In the genomic region with DNA sequence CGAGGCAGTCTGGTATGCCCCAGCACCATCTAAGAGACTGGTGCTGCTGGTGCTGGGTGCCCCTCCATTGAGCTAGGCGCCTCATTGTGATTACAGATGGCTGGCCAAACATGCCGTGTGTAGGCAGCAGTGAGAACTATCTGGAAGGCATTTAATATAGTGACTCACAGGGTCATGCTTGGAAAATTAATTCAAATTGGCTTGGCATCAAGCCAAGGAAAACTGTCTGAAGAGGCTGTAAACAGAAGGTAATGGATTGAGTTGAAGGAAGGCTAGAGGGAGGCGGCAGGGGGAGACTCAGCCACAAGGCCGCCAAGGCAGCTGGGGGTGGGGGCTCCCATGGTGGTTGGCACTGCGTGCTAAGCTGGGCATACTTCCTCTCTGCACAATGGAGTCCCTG, we compare ENCODE assay signal across 9 mouse cellular contexts. TPM values are rescaled to one million over a fixed set of nuclear protein-coding genes. Genes with fewer than 3 reads are reported as not detected.
DNase-seq lines count a peak whose midpoint lies in the region; ATAC-seq lines count a peak whose summit lies in the region.
"Had no signal": no experiment of that assay in that cellular context is flagged by ENCODE, and none has a peak within 500 bp of the region (broad histone marks: within the 10 kb centered on the region; RNA-seq: fewer than 3 reads in every experiment).

No protein-coding gene starts in this region.

- H3K9ac ChIP-seq in forebrain, embryonic 15.5 days (replicated peaks), result no peak overlapping the region
- H3K9ac ChIP-seq: liver, embryonic 15.5 days had no signal

- no peak overlapping the region for H3K4me3 ChIP-seq in forebrain, embryonic 15.5 days
- H3K4me3 ChIP-seq: liver, embryonic 15.5 days had no signal

- 36% methylated on average over 6 of the region's 6 CpGs for WGBS in forebrain, embryonic 15.5 days

- H3K4me2 ChIP-seq in forebrain, embryonic 15.5 days (replicated peaks), result no peak overlapping the region
- H3K4me2 ChIP-seq: liver, embryonic 15.5 days had no signal

- H3K27ac ChIP-seq in forebrain, embryonic 15.5 days (replicated peaks), result no peak overlapping the region
- H3K27ac ChIP-seq: liver, embryonic 15.5 days had no signal

- DNase-seq in retina, postnatal 1 day, result peak; percentile 82
- no peak for DNase-seq in retina, embryonic 14.5 days (ENCODE audit: low spot score)
- DNase-seq in layer of hippocampus, adult 9-10 months (ENCODE audit: low spot score), result peak; percentile 8
- DNase-seq in B cell, adult 2 months, result no peak
- DNase-seq in gastrocnemius, adult 8-10 months (ENCODE audit: low spot score in 2 of 2), result no peak
- no peak for DNase-seq in spleen, postnatal 14 days (ENCODE audit: low spot score in 2 of 2)
- DNase-seq: gastrocnemius, postnatal 36 days had no signal

- no peaks in the 10 kb centered on the region for H3K27me3 ChIP-seq in forebrain, embryonic 15.5 days
- H3K27me3 ChIP-seq: liver, embryonic 15.5 days had no signal

- no peaks in the 10 kb centered on the region for H3K9me3 ChIP-seq in forebrain, embryonic 15.5 days
- H3K9me3 ChIP-seq: liver, embryonic 15.5 days had no signal

- peak; percentile 86 for ATAC-seq in forebrain, embryonic 15.5 days (replicated peaks)

- H3K4me1 ChIP-seq in forebrain, embryonic 15.5 days, result 0 out of 2 replicates have a peak, but pooled peaks cover 3% of the 10 kb centered on the region

- no peaks in the 10 kb centered on the region for H3K36me3 ChIP-seq in forebrain, embryonic 15.5 days
- H3K36me3 ChIP-seq: liver, embryonic 15.5 days had no signal

RNA-seq across cellular contexts. Expression of a gene that starts 27.1 kb away (rescaled TPM):
- 566 and 567 TPM in 2 replicates for polyA plus RNA-seq in forebrain, embryonic 15.5 days (2015; fragmentation: Nextera tagmentation; extraction: Ambion mirVana)
- 10 to 100 TPM in 1 of 4 experiments, 1 to 10 TPM in 3; 4.4 to 12.1 (median 7.3) TPM for total RNA-seq in gastrocnemius, adult 8-10 months (2022)

RNA-seq across cellular contexts. Expression of a gene that starts 36.0 kb away (rescaled TPM):
- 60.1 and 60.3 TPM in 2 replicates for polyA plus RNA-seq in forebrain, embryonic 15.5 days (2015; fragmentation: Nextera tagmentation; extraction: Ambion mirVana)
- total RNA-seq in gastrocnemius, adult 8-10 months (2022), result 10 to 100 TPM; 56.0 to 77.3 (median 61.3) TPM

Comparison
In these comparisons a context has a peak if more than half of its experiments do, and no peak if none do; other contexts are left out.
1. DNase-seq: peak in retina, postnatal 1 day (single experiment) and layer of hippocampus, adult 9-10 months (single experiment); none in retina, embryonic 14.5 days (single experiment), B cell, adult 2 months (0 of 2), gastrocnemius, adult 8-10 months (0 of 2) and spleen, postnatal 14 days (0 of 2).